Mouse (Mus musculus): ENCODE measurements around the gene Golga7b. TPM values are rescaled to one million over a fixed set of nuclear protein-coding genes. Genes with fewer than 3 reads are reported as not detected.

The Golga7b gene
- polyA plus RNA-seq, 1 experiment from 2014 or later = 6.7 TPM

Small RNA genes lying within 50 kb of the gene (microRNA-seq; reads per million reads assigned to microRNA genes)
- not detected for gene Gm26339 (ENCODE audit: borderline number of aligned reads)
- gene Mir3085 (ENCODE audit: borderline number of aligned reads) = not detected

Other genes starting within 250 kb of the Golga7b start
- 1.6 and 1.9 TPM in 2 replicates for gene Ankrd2, start 211.6 kb upstream of the Golga7b start, polyA plus RNA-seq (2015; fragmentation: Nextera tagmentation; extraction: Ambion mirVana)
- 1.7 TPM in 2 replicates for gene Hoga1, start 202.0 kb upstream of the Golga7b start, polyA plus RNA-seq (2015; fragmentation: Nextera tagmentation; extraction: Ambion mirVana)
- 0.16 TPM in 1 of 2 replicates, not detected in the other for gene 4933411K16Rik, start 195.3 kb upstream of the Golga7b start, polyA plus RNA-seq (2015; fragmentation: Nextera tagmentation; extraction: Ambion mirVana)
- gene Morn4, start 161.2 kb upstream of the Golga7b start, polyA plus RNA-seq (2015; fragmentation: Nextera tagmentation; extraction: Ambion mirVana) = 29.0 and 30.0 TPM in 2 replicates
- 27.1 and 28.0 TPM in 2 replicates for gene Pi4k2a, start 157.1 kb upstream of the Golga7b start, polyA plus RNA-seq (2015; fragmentation: Nextera tagmentation; extraction: Ambion mirVana)
- 51.0 and 53.6 TPM in 2 replicates for gene Avpi1, start 118.5 kb upstream of the Golga7b start, polyA plus RNA-seq (2015; fragmentation: Nextera tagmentation; extraction: Ambion mirVana)
- gene Marveld1, start 100.2 kb upstream of the Golga7b start, polyA plus RNA-seq (2015; fragmentation: Nextera tagmentation; extraction: Ambion mirVana) = 15.2 and 20.3 TPM in 2 replicates
- 26.2 and 28.8 TPM in 2 replicates for gene Zfyve27, start 83.6 kb upstream of the Golga7b start, polyA plus RNA-seq (2015; fragmentation: Nextera tagmentation; extraction: Ambion mirVana)
- 6.3 and 8.7 TPM in 2 replicates for gene Sfrp5, start 45.3 kb upstream of the Golga7b start, polyA plus RNA-seq (2015; fragmentation: Nextera tagmentation; extraction: Ambion mirVana)
- gene Crtac1, start 184.2 kb downstream of the Golga7b start, polyA plus RNA-seq (2015; fragmentation: Nextera tagmentation; extraction: Ambion mirVana) = 8.1 and 8.8 TPM in 2 replicates

Data from embryonic facial prominence, embryonic 15.5 days (tissue).